Mouse (Mus musculus) WW6 (cell line): ENCODE data around the gene Alox5.

ENCODE experiments used
- DNase-seq: peaks from one replicate; pipeline ENCODE4 v3.0.0-alpha.2; 2013; ENCODE audit warnings: low read depth, low spot score

The Alox5 gene

DNA sequence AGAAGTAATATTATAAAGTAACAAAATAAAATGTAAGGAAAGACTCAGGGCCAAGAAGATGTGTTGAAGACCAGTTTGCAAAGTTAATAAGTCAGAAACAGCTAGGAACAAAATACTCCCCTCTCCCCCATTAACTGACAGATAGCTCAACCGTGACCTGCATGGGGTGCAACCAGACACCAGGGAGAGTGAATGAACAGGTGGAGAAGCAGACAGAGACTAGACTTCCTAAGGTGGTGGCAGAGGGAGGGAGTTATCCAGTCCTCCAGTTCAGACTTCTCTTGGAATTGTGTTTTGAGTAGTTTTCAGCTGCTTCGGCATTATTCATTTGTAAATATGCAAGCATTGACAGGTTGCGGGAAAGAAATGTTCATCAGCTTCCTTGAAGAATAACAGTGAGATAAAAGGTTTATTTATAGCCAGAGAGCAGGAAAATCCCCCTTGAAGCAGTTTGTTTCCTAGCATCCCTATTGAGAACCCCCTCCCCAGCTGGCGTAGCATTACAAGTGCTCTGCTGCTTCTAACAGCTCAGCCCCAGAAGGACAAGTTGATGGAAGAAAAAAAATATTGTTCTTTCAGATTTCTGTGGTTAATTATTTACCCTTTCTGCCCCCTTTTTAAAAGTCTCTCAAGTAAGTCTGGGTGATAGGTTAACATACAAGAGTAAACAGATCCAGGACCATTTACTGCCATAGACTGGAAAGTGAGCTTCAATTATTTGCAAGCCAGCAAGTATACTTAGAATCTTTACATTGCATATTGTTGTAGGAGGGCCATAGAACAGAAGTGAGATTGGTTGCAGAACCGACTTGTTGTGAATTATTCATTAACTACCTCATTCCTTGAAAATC is 75.6 kb downstream of the Alox5 start:
- DNase-seq: no peak

DNA sequence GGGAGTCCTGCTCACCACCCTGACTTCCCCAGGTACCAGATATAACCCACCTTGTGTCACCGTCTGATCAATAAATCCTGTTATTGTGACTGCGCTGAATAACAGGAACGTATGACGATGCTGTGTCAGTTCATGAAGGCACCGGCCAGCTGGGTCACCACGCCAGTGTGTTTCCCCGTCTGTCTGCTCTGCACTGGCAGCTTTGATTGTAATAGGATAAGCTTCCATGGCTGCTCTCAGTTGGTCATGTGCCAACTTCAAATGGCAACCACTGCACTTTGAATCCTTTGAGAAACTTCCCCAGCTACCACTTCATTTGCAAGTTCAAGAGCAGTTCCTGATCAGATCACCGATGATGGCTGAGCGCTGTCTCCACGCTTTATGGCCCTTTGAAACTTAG is 77.4 kb downstream of the Alox5 start:
- DNase-seq: no peak

DNA sequence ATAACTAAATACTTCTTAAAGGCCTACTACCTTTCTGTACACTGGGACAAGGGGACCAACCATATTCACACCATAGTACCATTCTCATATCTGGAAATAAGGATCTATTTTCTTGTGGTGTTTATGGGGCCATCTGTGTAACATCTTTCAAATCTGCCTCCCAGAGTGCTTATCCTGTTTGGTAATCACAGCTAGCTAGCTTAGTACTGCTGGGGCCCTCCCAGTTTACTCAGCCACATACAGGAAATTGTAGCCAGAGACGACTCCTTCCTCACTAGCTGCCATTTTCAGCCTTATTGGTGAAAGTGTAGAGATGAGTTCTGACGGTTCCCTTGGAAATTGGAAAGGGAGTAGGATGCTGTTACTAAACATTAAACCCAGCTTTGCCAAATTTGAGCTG is 79.4 kb downstream of the Alox5 start:
- no peak for DNase-seq

DNA sequence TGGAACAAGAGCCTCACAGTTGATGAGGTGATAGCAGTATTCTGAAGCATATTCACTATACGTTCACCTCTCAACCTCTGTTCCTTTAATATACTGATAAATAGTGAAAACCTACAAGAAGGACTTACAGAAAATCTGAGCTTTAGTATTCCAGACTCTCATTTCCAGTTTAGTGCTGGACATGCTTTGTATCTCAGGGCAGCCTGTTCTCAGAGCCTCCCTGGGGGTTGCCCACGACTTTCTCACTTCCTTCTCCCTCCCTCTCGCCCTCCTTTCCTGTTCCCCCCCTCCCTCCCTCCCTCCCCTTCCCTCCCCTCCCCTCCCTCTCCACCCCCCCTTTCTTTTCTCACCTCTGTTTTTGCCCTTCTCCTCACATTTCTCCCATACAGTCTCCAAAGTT is 80.8 kb downstream of the Alox5 start:
- DNase-seq: no peak

DNA sequence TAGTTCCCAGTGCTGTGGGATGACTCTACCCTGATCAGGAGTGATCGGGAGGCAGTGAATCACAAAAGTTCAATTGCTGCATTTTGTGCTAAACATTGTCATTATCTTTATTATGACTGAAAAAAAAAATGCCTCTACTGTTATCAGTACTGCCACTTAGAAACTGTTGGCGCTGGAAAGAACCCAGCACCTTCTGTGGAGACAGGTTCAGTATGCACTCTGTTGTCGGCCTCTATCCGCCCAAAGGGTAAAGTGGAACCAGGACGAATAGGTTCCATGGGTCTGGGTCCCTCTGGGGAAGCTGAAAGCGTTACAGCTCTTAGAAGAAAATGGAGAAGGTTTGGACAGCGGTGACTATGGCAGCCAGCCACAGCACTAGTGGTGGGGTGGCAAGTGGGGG is 82.1 kb downstream of the Alox5 start:
- no peak for DNase-seq

DNA sequence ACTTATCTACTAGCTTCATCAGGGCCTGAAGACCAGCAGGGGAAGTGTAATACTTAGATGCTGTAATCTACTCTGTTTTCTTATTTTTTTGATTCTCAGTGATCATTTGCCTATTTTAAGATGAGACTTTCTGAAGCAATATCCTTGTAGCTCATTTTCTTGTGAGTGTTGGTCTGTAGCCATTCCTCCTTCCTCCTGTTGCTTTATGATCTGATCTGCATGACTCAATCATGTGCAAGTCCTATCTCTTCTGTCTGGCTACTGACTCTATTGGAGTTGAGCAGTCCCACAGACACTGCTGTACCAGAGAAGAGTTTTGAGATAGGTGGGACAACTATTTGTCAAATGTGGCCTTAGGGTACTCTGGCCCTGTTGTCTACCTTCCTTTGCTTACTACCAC is 86.4 kb downstream of the Alox5 start:
- DNase-seq: no peak

DNA sequence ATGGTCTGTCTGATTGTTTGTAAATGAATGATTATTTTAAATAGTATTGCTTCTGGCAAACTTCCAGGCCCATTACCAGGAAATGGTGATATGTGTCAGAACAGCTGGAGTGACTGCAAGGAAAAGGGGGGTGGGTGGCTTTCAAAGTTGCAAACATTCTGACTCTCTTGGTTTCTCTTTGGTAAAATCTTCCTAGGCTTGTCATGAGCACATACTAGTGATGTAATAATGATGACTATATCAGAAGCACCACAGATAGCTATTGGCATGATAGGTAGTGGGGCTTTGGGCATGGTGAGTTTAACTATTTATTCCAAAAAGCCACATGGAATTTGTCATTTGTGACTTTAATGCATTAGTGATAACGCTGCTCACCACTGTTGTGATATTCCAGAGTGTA is 86.8 kb downstream of the Alox5 start:
- DNase-seq: no peak

DNA sequence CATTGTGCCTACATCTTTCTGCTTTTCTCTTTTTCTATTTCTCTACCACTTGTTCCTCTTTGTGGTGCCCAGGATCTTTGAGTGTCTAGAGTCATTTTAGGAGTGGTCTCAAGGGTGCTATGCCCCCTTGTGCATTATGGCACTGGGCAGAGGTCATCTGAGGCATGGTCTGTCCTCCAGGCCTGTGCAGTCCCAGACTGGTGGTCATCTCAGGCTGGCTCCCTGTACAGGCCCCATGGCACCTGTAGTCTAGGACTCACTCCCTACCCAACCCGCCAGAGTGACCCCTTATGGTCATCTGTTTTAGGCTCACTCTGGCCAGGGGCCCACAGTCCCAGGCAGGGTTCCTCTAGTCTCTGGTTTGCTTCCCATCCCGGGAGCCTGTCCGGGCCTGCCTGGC is 89.5 kb downstream of the Alox5 start:
- DNase-seq: no peak

DNA sequence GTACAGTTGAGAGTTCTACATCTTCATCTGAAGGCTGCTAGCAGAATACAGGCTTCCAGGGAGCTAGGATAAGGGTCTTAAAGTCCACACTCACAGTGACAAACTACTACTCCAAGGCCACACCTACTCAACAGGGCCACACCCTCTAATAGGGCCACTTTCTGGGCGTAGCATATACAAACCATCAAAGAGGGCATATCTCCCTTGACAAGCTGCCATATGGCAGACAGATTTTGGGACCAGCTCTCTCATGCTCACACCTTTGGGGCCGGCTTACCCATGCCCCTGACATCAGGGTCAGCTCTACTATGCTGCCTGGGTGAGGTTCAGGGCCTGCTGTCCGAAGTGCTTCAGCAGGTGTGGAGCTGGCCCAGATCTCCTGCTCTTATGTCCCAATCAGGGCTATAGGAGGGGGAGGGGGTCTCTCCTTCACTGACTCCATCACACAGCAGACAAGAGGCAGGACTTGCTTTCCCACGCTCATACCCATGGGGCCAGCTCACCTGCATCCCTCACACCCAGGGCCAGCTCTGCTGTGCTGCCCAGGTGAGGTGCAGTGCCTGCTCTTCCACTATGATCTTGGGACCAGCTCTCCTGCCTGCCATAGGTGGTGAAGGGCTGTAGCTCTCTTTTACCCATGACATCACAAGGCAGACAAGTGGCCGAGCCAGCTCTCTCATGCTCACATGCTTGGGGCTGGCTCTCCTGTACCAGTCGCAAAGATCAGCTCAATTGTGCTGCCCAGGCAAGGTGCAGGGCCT is 90.6 kb downstream of the Alox5 start:
- DNase-seq: no peak

DNA sequence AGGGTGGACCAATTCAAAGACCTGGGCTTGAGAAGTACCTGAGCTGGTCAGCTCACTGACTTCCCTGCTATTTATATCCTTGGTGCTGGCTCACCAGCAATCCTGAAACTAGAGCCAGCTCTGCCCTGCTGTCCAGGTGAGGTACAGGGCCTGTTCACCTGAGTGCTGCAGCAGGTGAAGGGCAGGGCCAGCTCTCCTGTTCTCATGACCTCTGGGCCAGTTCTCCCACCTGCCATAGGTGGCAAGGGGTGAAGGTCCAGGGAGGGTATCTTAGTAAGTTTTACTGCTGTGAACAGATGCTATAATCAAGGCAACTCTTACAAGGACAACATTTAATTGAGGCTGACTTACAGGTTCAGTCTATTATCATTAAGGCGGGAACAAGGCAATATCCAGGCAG is 91.2 kb downstream of the Alox5 start:
- DNase-seq: no peak

DNA sequence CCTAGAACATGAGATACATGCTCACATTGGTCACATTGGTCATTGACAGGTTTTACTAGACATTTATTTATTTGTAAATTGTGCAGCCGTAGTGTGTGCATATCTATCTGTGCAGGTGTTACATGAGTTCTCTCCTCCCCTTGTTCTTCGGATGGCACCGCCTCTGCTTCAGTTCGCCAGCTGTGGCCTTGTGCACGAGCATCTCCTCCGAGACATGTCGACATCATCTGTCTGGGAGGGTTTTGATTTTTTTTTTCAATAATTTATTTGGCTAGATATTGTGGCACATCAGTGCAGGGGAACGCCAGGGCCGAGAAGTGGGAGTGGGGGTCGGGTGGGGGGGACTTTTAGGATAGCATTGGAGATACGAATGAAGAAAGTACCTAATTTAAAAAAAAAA is 93.0 kb downstream of the Alox5 start:
- DNase-seq: no peak

DNA sequence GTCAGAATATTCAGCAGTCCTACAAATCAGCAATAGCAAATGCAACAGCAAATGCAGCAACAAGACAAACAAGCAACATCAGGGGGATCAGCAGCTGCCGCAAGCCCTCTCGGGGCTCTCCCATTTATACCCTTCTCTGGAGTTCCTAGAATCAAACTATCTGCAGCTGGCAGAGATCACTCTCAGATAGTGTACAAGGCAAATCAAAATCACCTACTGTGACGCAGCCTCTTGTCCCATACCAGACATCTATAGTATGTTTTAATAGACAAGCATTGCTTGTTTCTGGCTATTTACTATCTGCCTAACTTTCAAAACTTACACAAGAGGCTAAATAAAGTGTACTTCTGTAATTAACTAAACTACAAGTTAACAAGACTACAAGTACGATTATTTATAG is 99.0 kb downstream of the Alox5 start:
- no peak for DNase-seq

DNA sequence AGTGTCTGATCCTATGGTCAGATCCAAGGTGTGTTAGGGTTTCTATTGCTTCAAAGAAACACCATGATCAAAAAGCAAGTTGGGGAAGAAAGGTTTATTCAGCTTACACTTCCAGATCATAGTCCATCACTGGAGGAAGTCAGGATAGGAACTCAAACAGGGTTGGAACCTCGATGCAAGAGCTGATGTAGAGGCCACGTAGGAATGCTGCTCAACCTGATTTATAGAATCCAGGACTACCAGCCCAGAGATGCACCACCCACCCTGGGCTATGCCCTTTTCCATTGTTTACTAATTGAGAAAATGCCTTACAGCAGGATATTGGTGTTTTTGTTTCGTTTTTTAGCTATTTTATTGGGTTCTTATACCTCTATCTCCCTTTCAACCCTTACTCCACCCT is 99.5 kb downstream of the Alox5 start:
- DNase-seq: no peak
